Mouse (Mus musculus): Measurements from ENCODE around the gene Rad51b. TPM values are rescaled to one million over a fixed set of nuclear protein-coding genes. Genes with fewer than 3 reads are reported as not detected.

The Rad51b gene
- total RNA-seq, 4 experiments from 2014 or later = 0.17 to 0.24 (median 0.21) TPM

- DNase-seq (ENCODE audit: low spot score in 2 of 2) = no peak
These were observed 80.8 kb downstream of the Rad51b start for GRCm38 (mm10) chr12:79377861-79378260.

- DNase-seq (ENCODE audit: low spot score in 2 of 2) = no peak
These were observed 83.1 kb downstream of the Rad51b start for GRCm38 (mm10) chr12:79380190-79380589.

- DNase-seq (ENCODE audit: low spot score in 2 of 2) = no peak
These were observed 84.4 kb downstream of the Rad51b start for GRCm38 (mm10) chr12:79381489-79381888.

GRCm38 (mm10) chr12:79382416-79382815 is 85.3 kb downstream of the Rad51b start:
- DNase-seq (ENCODE audit: low spot score in 2 of 2) = no peak

- DNase-seq (ENCODE audit: low spot score in 2 of 2) = no peak
These were observed 86.5 kb downstream of the Rad51b start for GRCm38 (mm10) chr12:79383583-79383982.

GRCm38 (mm10) chr12:79384787-79385186 is 87.7 kb downstream of the Rad51b start:
- DNase-seq (ENCODE audit: low spot score in 2 of 2) = no peak

DNA sequence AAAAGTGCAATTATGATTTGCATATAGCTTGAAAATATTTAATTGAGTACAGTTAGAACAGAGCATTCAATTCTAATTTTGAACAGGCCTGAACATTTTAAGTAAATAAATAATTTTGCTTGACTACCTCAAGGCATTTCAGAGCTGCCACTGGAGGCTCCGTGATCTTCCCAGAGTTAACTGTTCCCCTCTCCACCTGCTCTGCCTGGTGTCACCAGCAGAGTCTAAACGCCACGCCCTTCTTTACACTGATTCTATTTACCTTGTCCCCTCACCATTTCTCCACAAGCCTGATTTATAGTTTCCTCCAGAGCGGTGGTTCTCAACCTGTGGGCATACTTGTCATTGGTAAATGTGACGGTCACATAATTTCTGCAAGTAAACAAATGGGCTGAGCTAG is 88.1 kb downstream of the Rad51b start:
- no peak for DNase-seq (ENCODE audit: low spot score in 2 of 2)

DNA sequence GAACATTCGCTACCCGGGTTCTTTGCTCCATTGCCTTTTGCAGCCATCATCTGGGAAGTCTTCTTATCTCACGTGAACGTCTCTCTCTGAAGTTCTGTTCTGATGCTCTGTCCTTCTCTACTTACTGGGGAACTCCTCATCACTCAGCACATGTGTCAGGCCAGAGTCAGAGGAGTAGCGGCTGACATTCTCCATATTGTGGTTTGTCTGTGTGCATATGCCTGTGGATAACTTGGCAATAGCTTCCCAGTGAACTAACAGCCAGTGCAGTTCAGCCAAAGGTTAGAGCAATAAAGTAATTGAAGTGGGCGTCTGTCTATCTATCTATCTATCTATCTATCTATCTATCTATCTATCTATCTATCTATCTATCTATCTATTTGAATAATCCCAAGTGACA is 90.8 kb downstream of the Rad51b start:
- no peak for DNase-seq (ENCODE audit: low spot score in 2 of 2)

GRCm38 (mm10) chr12:79389251-79389650 is 92.2 kb downstream of the Rad51b start:
- DNase-seq (ENCODE audit: low spot score in 2 of 2) = no peak

- no peak for DNase-seq (ENCODE audit: low spot score in 2 of 2)
These were observed 92.9 kb downstream of the Rad51b start for GRCm38 (mm10) chr12:79389971-79390370.

GRCm38 (mm10) chr12:79393636-79394035 is 96.6 kb downstream of the Rad51b start:
- DNase-seq (ENCODE audit: low spot score in 2 of 2) = no peak

DNA sequence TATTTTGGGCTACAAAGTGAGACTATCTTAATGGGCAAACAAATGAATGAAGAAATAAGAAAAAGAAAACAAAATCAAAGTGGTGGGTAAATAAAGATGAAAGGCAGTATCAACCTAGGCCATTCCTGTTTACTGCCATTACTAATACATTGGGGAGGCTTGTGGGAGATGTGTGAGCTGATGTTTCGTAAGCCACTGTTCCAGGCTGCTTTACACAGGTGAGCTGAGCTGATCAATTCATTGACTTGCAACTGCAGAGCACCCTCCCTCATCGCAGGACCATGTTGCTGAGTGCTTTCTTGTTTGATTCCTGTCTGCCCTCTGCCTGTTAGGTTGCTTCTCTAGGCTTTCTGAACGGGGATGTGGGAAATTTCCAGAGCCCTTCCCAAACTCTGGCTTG is 106.9 kb downstream of the Rad51b start:
- no peak for DNase-seq (ENCODE audit: low spot score in 2 of 2)

GRCm38 (mm10) chr12:79404494-79404893 is 107.4 kb downstream of the Rad51b start:
- DNase-seq (ENCODE audit: low spot score in 2 of 2) = no peak

- no peak for DNase-seq (ENCODE audit: low spot score in 2 of 2)
These were observed 111.6 kb downstream of the Rad51b start for GRCm38 (mm10) chr12:79408677-79409076.

DNA sequence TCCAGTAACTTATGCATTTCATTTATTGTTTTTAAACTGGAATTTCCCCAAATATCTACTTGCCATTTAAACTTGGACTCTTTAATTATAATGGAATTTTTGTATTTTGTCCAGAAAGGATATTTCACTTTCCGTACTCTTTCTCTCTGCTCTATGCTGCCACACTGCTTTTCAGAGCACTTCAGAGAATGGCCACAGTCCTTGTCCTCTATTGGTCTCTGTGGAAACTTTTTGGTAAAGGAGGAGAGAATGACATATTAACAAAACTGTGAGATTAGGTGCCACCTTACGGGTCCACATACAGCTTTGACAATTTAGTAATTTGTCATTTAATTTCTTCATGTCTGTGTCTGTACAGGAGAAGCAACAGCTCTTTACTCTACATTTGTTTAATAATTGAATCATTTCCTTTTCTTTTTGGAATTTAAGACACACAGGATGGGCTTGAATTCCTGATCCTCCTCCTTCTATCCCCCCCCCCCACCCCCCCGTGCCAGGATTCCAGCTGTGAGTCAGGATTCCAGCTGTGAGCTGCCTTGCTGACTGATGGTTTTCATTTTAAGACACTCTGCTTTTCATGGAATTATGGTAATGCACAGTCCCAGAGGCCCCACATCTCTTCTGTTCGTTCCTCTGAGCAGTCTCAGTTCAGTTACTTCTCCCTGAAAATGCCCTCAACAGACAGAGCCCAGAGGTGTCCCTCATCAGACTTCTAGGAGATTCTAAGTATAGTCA is 112.2 kb downstream of the Rad51b start:
- no peak for DNase-seq (ENCODE audit: low spot score in 2 of 2)

DNA sequence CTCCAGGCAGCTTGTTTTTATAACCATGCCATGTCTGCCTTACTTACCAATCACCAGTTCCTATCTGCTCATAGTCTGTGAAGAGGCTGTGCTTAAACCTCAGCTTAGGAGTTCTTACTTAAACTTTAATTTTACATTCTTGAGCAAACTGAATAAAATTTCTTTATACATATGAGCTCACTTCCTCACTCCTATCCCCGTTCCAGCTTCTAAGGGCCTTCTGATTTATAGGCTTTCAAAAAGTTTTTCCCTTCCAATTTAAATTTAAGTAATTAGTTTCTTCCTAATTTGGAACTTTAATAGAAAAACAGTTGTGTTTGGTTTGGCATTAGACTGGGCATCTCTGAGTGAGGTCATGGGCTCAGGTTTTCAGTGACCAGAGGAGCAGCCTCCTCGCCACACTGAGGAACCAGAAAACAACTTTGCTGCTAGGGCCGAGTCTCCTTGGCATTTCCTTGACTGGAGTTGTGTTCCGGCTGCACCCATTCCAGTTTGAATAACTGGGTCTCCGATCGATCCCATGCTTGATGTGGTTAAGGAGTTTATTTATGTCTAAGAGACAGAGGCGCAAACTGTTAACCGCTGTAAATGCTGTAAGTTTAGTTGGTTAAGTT is 115.9 kb downstream of the Rad51b start:
- DNase-seq (ENCODE audit: low spot score in 2 of 2) = no peak

- DNase-seq (ENCODE audit: low spot score in 2 of 2) = no peak
These were observed 120.3 kb downstream of the Rad51b start for GRCm38 (mm10) chr12:79417360-79417759.

GRCm38 (mm10) chr12:79420605-79421004 is 123.5 kb downstream of the Rad51b start:
- no peak for DNase-seq (ENCODE audit: low spot score in 2 of 2)

- no peak for DNase-seq (ENCODE audit: low spot score in 2 of 2)
These were observed 132.6 kb downstream of the Rad51b start for GRCm38 (mm10) chr12:79429507-79430291.

GRCm38 (mm10) chr12:79431138-79431537 is 134.1 kb downstream of the Rad51b start:
- no peak for DNase-seq (ENCODE audit: low spot score in 2 of 2)

DNA sequence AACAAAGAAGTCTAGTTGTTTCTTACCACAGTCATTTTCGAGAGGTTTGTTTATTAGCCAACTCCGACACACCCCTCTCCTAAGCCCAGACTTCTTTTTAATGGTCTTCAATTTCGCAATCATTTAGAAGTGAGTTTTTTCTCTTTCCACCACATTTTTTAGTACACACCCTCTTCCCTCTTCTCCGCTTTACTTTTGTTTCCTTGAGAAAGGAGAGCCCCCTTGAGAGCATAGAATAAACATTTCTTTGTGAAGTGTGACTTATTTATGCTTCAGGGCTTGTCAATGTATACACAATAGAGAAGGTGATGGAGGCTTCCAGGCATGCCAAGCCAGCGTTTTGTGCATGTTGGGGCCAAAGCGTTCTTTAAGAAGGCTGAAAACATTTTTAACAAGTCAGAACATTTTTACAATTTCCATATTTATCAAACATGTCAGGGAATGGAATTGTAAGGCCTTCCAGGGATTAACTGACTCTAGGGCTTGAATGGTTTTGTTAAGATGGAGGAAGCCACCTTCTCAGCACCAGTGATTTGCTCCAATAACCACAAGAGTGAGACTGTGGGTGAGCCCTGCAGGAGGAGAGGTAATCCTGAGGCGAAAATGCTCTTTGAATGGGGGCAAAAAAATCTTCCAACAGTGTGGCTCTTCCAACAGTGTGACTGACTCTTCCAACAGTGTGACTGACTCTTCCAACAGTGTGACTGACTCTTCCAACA is 136.8 kb downstream of the Rad51b start:
- no peak for DNase-seq (ENCODE audit: low spot score in 2 of 2)

GRCm38 (mm10) chr12:79435474-79435873 is 138.4 kb downstream of the Rad51b start:
- DNase-seq (ENCODE audit: low spot score in 2 of 2) = no peak

All from gastrocnemius, adult 8-10 months (tissue).